Mouse (Mus musculus) left cerebral cortex, postnatal 14 days (tissue): Measurements from ENCODE around the gene Prkch. TPM values are rescaled to one million over a fixed set of nuclear protein-coding genes. Genes with fewer than 3 reads are reported as not detected.

ENCODE experiments used
- DNase-seq, 2 experiments: peaks; one replicate each; pipeline ENCODE4 v3.0.0; 2021 to 2022; ENCODE audit warnings: low spot score in 2 of 2, mixed read lengths in 1 of 2
- intact Hi-C: fragments of 180-260 bp; cut with DNase I; formaldehyde crosslinking; loops from one replicate; pipeline ENCODE4 v1.15.1; 2025
- total RNA-seq, 2 experiments: library from RNA; stranded (reverse); gene quantifications; 2 replicates each; pipeline ENCODE4 v1.2.3; 2021

The Prkch gene
- total RNA-seq, 2 experiments from 2014 or later: 4.2 to 4.5 TPM

GRCm38 (mm10) chr12:73565620-73565969 lies 19.0 kb upstream of the Prkch start:
- DNase-seq: no peak
- intact Hi-C loops: loop anchor here (10.0 kb wide), 1 partner anchor 449 kb away; no protein-coding TSS in a partner anchor

- DNase-seq: no peak
- intact Hi-C loops: no loop called here
Measured at GRCm38 (mm10) chr12:73574632-73575031, 10.0 kb upstream of the Prkch start.

- intact Hi-C loops: no loop called here
- no peak for DNase-seq
Measured at GRCm38 (mm10) chr12:73578141-73578540, 6.5 kb upstream of the Prkch start.

GRCm38 (mm10) chr12:73580811-73581210 lies 3.8 kb upstream of the Prkch start:
- intact Hi-C loops: loop anchor here (5.0 kb wide), 1 partner anchor 111 kb away; no protein-coding TSS in a partner anchor
- DNase-seq: no peak

GRCm38 (mm10) chr12:73583318-73583717 lies 1.3 kb upstream of the Prkch start:
- intact Hi-C loops: loop anchor here (5.0 kb wide), 1 partner anchor 109 kb away; no protein-coding TSS in a partner anchor
- DNase-seq: no peak

- intact Hi-C loops: loop anchor here (5.0 kb wide), 1 partner anchor 108 kb away; no protein-coding TSS in a partner anchor
- no peak for DNase-seq
Measured at GRCm38 (mm10) chr12:73583813-73584609, 585 bp upstream of the Prkch start.

GRCm38 (mm10) chr12:73585241-73585801 lies 725 bp downstream of the Prkch start:
- no peak for DNase-seq
- intact Hi-C loops: no loop called here

- DNase-seq: no peak
- intact Hi-C loops: no loop called here
Measured at GRCm38 (mm10) chr12:73585850-73586249, 1.3 kb downstream of the Prkch start.

- no peak for DNase-seq
- intact Hi-C loops: no loop called here
Measured at GRCm38 (mm10) chr12:73587262-73587661, 2.7 kb downstream of the Prkch start.

- intact Hi-C loops: no loop called here
- no peak for DNase-seq
Measured at GRCm38 (mm10) chr12:73590627-73591276, 6.2 kb downstream of the Prkch start.

- intact Hi-C loops: no loop called here
- no peak for DNase-seq
Measured at GRCm38 (mm10) chr12:73591625-73592024, 7.0 kb downstream of the Prkch start.

- DNase-seq: no peak
- intact Hi-C loops: no loop called here
Measured at GRCm38 (mm10) chr12:73593021-73593798, 8.6 kb downstream of the Prkch start.

- intact Hi-C loops: no loop called here
- DNase-seq: no peak
Measured at GRCm38 (mm10) chr12:73594177-73594745, 9.7 kb downstream of the Prkch start.

- DNase-seq: no peak
- intact Hi-C loops: no loop called here
Measured at GRCm38 (mm10) chr12:73595226-73595625, 10.6 kb downstream of the Prkch start.

GRCm38 (mm10) chr12:73598241-73598640 lies 13.6 kb downstream of the Prkch start:
- peak; percentile 36 to 62 for DNase-seq
- intact Hi-C loops: no loop called here

- no peak for DNase-seq
- intact Hi-C loops: no loop called here
Measured at GRCm38 (mm10) chr12:73600457-73600856, 15.9 kb downstream of the Prkch start.

GRCm38 (mm10) chr12:73602974-73603373 lies 18.4 kb downstream of the Prkch start:
- intact Hi-C loops: no loop called here
- DNase-seq: no peak

- DNase-seq: no peak
- intact Hi-C loops: no loop called here
Measured at GRCm38 (mm10) chr12:73603653-73604052, 19.1 kb downstream of the Prkch start.

GRCm38 (mm10) chr12:73604762-73605161 lies 20.2 kb downstream of the Prkch start:
- no peak for DNase-seq
- intact Hi-C loops: no loop called here
